Mouse (Mus musculus) stomach, embryonic 16.5 days (tissue): ENCODE measurements around the gene Psmb4. TPM values are rescaled to one million over a fixed set of nuclear protein-coding genes. Genes with fewer than 3 reads are reported as not detected.
"Not testable (repeated sequence)": the region's sequence is repeated elsewhere in the genome, so short reads cannot be mapped to it uniquely, and the experiment has no call there.

Source experiments
- ATAC-seq: fragments of 200-750 bp; cut with Nextera tagmentation; 2 replicates; pipeline ENCODE4 v1.8.0; 2017; ENCODE audit warnings: moderate number of reproducible peaks, moderate TSS enrichment; ENCODE audit not compliant: insufficient read depth, low FRiP score
- H3K27ac ChIP-seq: fragments of 300-500 bp; sonication (generic); 2 replicates; pipeline ENCODE4 v1.5.1; 2014; ENCODE audit warnings: low read length
- H3K27me3 ChIP-seq: fragments of 300-500 bp; sonication (generic); 2 replicates; pipeline ENCODE4 v1.6.1; 2014; ENCODE audit warnings: low read length, control low read depth, mixed read lengths; ENCODE audit not compliant: control insufficient read depth, insufficient read depth
- H3K36me3 ChIP-seq: fragments of 300-500 bp; sonication (generic); 2 replicates; pipeline ENCODE4 v1.6.1; 2014; ENCODE audit warnings: low read length; ENCODE audit not compliant: control insufficient read depth, insufficient read depth
- H3K4me1 ChIP-seq: fragments of 300-500 bp; sonication (generic); 2 replicates; pipeline ENCODE4 v1.6.1; 2014; ENCODE audit warnings: low read length, control low read depth, mixed read lengths; ENCODE audit not compliant: control insufficient read depth, insufficient read depth
- H3K4me2 ChIP-seq: fragments of 300-500 bp; sonication (generic); 2 replicates; pipeline ENCODE4 v1.6.1; 2014; ENCODE audit warnings: low read depth, low read length, mixed read lengths
- H3K4me3 ChIP-seq: fragments of 300-500 bp; sonication (generic); replicated peaks from 2 replicates; pipeline ENCODE4 v1.5.1; 2014; ENCODE audit warnings: mild to moderate bottlenecking, low read length
- H3K9ac ChIP-seq: fragments of 300-500 bp; sonication (generic); 2 replicates; pipeline ENCODE4 v1.6.1; 2014; ENCODE audit warnings: low read length
- H3K9me3 ChIP-seq: fragments of 300-500 bp; sonication (generic); replicated peaks from 2 replicates; pipeline ENCODE4 v1.6.1; 2016; ENCODE audit warnings: low read length, control low read depth; ENCODE audit not compliant: control insufficient read depth
- WGBS: fragments of 180-500 bp; shearing (Covaris S2); extraction: QIAGEN DNeasy Blood & Tissue Kit; methylation state at CpG from one replicate; pipeline ENCODE4 v1.1.7; 2014; 5-methylcytosine and 5-hydroxymethylcytosine counted together
- polyA plus RNA-seq: library from polyadenylated mRNA; unstranded; fragments of >200 nt; fragmentation: Nextera tagmentation; extraction: Ambion mirVana; gene quantifications from 2 replicates; pipeline ENCODE4 v1.2.1, GENCODE M21; 2015

The Psmb4 gene
- polyA plus RNA-seq: 277 and 282 TPM in 2 replicates

DNA sequence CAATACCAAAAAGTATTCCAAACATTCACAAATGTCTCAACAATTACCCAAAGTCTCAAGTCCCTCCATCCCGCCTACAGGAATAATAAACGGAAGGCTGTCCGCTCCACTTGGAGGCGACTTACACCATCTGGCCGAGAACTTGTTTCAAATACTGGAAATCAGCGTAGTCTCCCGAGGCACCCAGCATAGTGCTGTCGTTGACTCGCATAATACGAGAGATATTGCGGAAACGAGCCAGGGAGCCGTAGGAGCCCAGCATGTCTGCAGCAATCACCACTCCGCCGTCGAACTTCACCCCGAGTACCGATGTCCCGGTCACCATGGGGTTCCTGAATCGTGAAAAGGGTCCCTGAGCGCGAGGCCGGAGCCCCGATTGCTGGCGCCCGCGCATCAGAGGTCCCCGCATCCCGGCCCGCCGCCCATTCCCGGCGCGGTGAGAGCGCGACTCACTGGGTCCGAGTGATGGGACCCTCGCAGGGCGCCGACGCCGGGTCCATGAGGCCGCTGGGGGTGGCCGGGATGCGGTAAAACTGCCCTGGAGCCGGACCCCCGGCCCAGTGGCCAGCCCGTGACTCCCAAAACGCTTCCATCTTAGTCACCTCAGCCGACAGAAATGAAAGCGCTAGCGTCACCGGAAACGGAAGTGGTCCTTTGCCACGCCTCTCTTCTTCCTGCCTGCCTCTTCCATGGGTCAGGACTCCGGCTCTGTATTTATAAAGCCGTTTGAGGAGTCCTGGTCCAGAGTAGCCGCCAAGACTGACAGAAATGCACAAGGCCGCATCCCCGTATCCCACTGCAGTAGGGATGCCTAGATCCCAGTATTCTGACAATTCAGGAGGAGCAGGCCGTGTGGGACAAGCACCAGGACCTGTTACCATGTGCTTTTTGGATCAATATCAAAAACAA, at the start of gene Psmb4:
TSS of gene Psmb4 (minus strand) at position 646 of the 909 bp plus-strand sequence.
- Histone ChIP-seq H3K27ac (peak within 1 kb of the TSS; percentile 86), H3K9ac (peak within 1 kb of the TSS; percentile 97), H3K4me1 (peaks cover 18% of the 10 kb centered on the region), H3K9me3 (no peaks in the 10 kb centered on the region), H3K36me3 (peaks cover 3% of the 10 kb centered on the region; the same call in 1 of the 2 replicates), H3K27me3 (no peaks in the 10 kb centered on the region), H3K4me3 (peak within 1 kb of the TSS; percentile 98), H3K4me2 (peak within 1 kb of the TSS; percentile 95)
- peak; percentile 84 for ATAC-seq
- WGBS: under 1% methylated on average over 61 of the region's 61 CpGs

DNA sequence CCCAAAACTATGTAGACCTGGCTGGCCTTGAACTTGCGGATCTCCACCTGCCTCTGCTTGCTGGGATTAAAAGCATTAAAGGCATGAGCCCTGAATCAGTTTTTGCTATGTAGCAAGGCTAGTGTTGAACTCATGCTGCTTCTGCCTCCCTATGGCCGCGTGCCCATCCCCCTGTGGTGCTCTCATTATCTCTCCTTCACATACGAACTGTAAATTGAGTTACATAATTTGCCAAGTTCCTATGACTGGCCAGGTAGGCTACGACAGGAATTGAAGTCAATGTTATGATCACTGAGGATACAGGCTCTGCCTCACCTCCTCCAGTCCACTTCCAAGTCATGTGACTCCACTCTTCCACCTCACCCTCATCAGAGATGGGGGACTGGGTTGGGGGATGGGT, 49.4 kb upstream of the Psmb4 start:
- H3K27me3 ChIP-seq, H3K9ac ChIP-seq, H3K36me3 ChIP-seq, ATAC-seq, H3K9me3 ChIP-seq, H3K27ac ChIP-seq, H3K4me2 ChIP-seq, H3K4me3 ChIP-seq: not testable (repeated sequence)
- WGBS: 71% methylated on average over 5 of the region's 5 CpGs
- peaks cover 14% of the 10 kb centered on the region for H3K4me1 ChIP-seq

DNA sequence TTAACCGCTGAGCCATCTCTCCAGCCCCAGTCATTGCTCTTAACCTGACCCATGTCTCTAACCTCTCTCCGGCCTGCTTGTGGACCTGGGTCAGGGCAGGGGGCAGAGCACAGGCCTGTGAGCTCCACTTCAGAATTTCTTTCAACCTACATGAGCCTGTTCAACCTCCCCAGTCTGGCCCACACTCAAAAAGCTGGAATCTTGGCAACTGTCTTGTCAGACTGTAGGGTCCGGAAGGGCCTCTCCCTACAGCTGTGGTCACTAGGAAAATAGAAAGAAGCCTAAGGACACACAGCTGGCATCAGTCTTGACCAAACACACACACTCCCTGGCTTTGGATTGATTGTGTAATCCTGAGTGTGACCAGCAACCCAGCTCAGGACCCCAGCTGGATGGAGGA, 48.6 kb upstream of the Psmb4 start:
- H3K36me3 ChIP-seq, H3K27me3 ChIP-seq, H3K9ac ChIP-seq, H3K9me3 ChIP-seq, H3K4me3 ChIP-seq, H3K4me2 ChIP-seq: not testable (repeated sequence)
- 0 out of 2 replicates have a peak, but pooled peaks have one; percentile 6 for ATAC-seq
- Histone ChIP-seq H3K4me1 (peaks cover 15% of the 10 kb centered on the region), H3K27ac (peak overlapping the region; percentile 38)
- WGBS: 64% methylated on average over 3 of the region's 3 CpGs

DNA sequence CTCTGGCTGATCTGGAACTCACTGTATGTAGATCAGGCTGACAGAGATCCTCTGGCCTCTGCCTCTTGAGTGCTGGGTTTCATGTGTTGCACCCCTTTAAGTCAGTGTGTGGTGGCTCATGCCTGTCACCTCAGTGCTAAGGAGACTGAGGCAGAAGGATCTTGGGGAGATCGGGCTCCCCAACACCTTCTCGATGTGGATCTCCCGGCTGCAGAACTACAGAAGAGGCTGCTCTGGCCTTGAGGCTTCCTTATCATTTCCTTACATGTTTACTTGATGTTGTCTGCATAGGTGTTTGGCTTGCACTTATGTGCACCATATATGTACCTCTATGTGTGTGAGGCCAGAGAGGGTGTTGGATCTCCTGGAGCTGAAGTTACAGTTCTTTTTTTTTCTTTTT, 47.8 kb upstream of the Psmb4 start:
- H3K4me2 ChIP-seq, H3K27ac ChIP-seq, H3K4me3 ChIP-seq, H3K36me3 ChIP-seq, H3K9me3 ChIP-seq, H3K9ac ChIP-seq, H3K27me3 ChIP-seq, ATAC-seq: not testable (repeated sequence)
- 94% methylated on average over 3 of the region's 3 CpGs for WGBS
- H3K4me1 ChIP-seq: peaks cover 16% of the 10 kb centered on the region

DNA sequence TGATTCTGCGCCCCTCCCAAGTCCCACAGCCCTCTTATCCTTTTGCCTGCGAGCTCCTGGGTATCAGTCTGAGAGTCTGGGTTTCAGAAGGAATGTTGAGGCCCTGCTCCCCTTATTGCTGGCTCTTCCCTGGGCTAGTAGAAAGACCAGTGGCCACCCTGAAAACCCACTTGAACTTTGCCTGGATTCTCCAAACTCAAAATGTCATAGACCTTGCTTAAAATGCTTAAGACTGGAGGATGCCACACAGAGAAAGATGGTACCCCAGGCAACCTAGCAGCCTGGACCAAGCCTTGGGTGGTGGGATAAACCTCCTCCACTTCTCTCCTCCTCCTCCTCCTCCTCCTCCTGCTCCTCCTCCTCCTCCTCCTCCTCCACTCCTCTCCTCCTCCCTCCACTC, 46.8 kb upstream of the Psmb4 start:
- H3K27me3 ChIP-seq, H3K9me3 ChIP-seq, H3K36me3 ChIP-seq, H3K9ac ChIP-seq, ATAC-seq: not testable (repeated sequence)
- Histone ChIP-seq H3K4me2 (peak overlapping the region; percentile 60), H3K4me3 (peak overlapping the region; percentile 51), H3K27ac (peak overlapping the region; percentile 97), H3K4me1 (peaks cover 16% of the 10 kb centered on the region)
- WGBS: no CpG with 5 or more reads among the region's 2 CpGs

DNA sequence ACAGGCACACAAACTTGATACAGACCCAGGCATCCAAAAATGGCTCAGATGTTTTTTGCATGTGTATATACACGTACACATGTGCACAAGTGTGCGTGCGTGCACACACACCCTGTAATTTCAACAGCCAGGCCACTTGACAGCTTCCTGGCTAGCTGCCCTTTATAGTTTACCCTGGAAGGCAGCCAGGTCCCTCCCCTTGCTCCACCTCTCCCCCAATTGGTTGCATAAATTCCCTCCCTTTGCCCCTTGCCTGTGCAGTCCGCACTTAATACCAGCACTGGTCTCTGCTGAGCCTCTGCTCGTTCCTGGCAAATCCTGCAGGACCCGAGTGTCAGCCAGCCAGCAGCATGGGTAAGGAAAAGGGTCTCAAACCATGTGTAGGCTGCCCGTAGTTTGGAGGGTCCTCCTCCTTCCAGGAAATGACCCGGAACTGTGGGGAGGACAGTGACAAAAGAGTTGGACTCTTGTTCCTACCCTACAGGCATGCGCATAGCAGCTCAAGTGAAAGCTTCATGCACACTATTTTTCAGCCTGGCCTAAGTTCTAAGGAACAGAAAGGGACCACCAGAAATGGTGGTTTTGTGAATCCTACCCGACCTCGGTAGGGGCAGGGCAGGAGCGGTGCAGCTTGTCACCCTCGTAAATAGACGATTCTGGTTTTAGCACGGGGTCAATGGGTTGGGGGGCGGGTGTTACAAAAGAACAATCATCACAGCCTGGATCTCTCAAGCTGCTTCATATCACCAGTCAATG, 46.2 kb upstream of the Psmb4 start, which contains the start of gene Selenbp1:
TSS of gene Selenbp1 (plus strand) at position 248 of the 756 bp plus-strand sequence.
- Histone ChIP-seq H3K9me3 (no peaks in the 10 kb centered on the region), H3K36me3 (no peaks in the 10 kb centered on the region), H3K4me3 (peak within 1 kb of the TSS; percentile 51), H3K4me2 (peak within 1 kb of the TSS; percentile 60), H3K9ac (peak within 1 kb of the TSS; percentile 71), H3K27me3 (no peaks in the 10 kb centered on the region), H3K27ac (peak within 1 kb of the TSS; percentile 97), H3K4me1 (peaks cover 16% of the 10 kb centered on the region)
- 3% methylated on average over 16 of the region's 16 CpGs for WGBS
- peak; percentile 89 for ATAC-seq

DNA sequence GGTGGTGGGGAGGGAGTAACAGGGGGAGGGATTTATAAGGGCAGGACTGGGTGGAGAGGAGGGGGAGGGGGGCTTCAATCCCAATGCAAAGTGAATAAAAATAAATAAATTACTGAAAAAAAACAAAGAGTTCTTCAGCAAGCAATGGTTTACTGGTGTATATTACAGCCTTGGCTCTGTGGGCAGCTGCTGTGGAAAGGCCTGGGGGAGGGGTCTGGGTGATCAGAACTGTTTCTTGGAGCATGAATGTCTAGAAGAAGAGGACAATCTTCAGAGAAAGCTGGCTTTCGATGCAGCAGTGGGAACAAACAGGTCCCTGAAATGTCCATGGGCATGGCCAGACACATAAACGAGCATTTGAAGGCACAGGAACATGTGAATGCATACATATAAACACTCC, 45.5 kb upstream of the Psmb4 start:
- WGBS: 38% methylated on average over 2 of the region's 2 CpGs
- not testable (repeated sequence) for H3K9ac ChIP-seq, ATAC-seq, H3K27me3 ChIP-seq, H3K9me3 ChIP-seq, H3K36me3 ChIP-seq, H3K4me3 ChIP-seq
- peaks cover 16% of the 10 kb centered on the region for H3K4me1 ChIP-seq
- H3K4me2 ChIP-seq: peak overlapping the region; percentile 60; the same call in 1 of the 2 replicates
- H3K27ac ChIP-seq: peak overlapping the region; percentile 97

DNA sequence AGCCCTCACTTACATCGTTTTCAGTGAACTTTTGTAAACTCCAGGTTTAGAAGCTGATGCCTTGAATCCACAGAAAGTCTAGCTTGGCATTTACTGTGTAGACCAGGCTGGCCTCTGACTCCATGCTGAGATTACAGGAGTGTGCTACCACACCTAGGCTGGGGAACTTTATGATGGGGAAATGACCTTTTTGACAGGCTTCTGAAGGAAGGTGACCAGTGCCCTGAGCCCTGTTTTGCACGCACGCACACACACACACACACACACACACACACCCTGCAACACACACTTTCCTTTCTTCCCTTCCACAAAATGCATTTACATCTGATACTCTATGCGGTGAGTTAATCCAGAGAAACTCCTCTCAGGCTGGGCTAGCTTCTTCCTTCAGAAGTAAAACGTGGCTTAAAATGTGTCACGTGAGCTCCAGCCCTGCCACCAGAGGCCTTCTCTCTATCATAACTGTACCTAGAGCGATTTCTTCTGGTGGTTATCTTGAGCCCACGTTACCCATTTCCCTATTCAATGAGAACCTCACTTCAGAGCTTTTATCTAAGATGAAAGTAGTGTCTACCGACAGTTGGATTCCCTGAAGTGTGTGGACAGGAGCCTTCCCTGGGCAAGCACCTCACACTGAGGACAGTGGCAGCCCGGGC, 44.8 kb upstream of the Psmb4 start:
- not testable (repeated sequence) for H3K9me3 ChIP-seq, H3K36me3 ChIP-seq, H3K9ac ChIP-seq, H3K4me3 ChIP-seq, H3K27ac ChIP-seq, ATAC-seq, H3K4me2 ChIP-seq, H3K27me3 ChIP-seq
- peaks cover 16% of the 10 kb centered on the region for H3K4me1 ChIP-seq
- WGBS: 82% methylated on average over 10 of the region's 10 CpGs
